Mouse (Mus musculus) forebrain, embryonic 10.5 days (tissue): ENCODE data around the gene Ankrd44. TPM values are rescaled to one million over a fixed set of nuclear protein-coding genes. Genes with fewer than 3 reads are reported as not detected.

Experiments used
- DNase-seq: peaks from one replicate; pipeline ENCODE4 v3.0.0-alpha.2; 2017; ENCODE audit warnings: low spot score; ENCODE audit errors: extremely low spot score
- H3K27ac ChIP-seq: fragments of 300-500 bp; sonication (generic); 2 replicates; pipeline ENCODE4 v1.5.1; 2016; ENCODE audit warnings: mild to moderate bottlenecking
- H3K27me3 ChIP-seq: fragments of 300-500 bp; sonication (generic); 2 replicates; pipeline ENCODE4 v1.6.1; 2016; ENCODE audit warnings: mild to moderate bottlenecking; ENCODE audit not compliant: poor library complexity, severe bottlenecking
- H3K36me3 ChIP-seq: fragments of 300-500 bp; sonication (generic); replicated peaks from 2 replicates; pipeline ENCODE4 v1.6.1; 2016; ENCODE audit warnings: mild to moderate bottlenecking, moderate library complexity
- H3K4me1 ChIP-seq: fragments of 300-500 bp; sonication (generic); 2 replicates; pipeline ENCODE4 v1.6.1; 2016
- H3K4me3 ChIP-seq: fragments of 300-500 bp; sonication (generic); 2 replicates; pipeline ENCODE4 v1.5.1; 2016; ENCODE audit warnings: mild to moderate bottlenecking, moderate library complexity
- H3K9me3 ChIP-seq: fragments of 300-500 bp; sonication (generic); 2 replicates; pipeline ENCODE4 v1.6.1; 2016; ENCODE audit warnings: mild to moderate bottlenecking, moderate library complexity
- WGBS: fragments of 180-500 bp; shearing (Covaris S2); methylation state at CpG from one replicate; pipeline ENCODE4 v1.1.7; 2016; 5-methylcytosine and 5-hydroxymethylcytosine counted together
- polyA plus RNA-seq: library from polyadenylated mRNA; unstranded; fragments of >200 nt; fragmentation: Nextera tagmentation; extraction: Ambion mirVana; gene quantifications from 2 replicates; pipeline ENCODE4 v1.2.1, GENCODE M21; 2016

The Ankrd44 gene
- polyA plus RNA-seq, 1 experiment from 2014 or later = 15.2 TPM

GRCm38 (mm10) chr1:54675478-54675877 lies 250.7 kb downstream of the Ankrd44 start:
- peaks cover 30% of the 10 kb centered on the region for H3K4me1 ChIP-seq
- no peak overlapping the region for H3K4me3 ChIP-seq
- 70% methylated on average over 5 of the region's 5 CpGs for WGBS

GRCm38 (mm10) chr1:54667991-54668390 lies 258.2 kb downstream of the Ankrd44 start:
- H3K4me1 ChIP-seq = peaks cover 5% of the 10 kb centered on the region; the same call in 1 of the 2 replicates
- WGBS = 86% methylated on average over 2 of the region's 2 CpGs
- DNase-seq = no peak

More at GRCm38 (mm10) chr1:54675478-54675877, 250.7 kb downstream of the Ankrd44 start:
- H3K27ac ChIP-seq = no peak overlapping the region
- H3K27me3 ChIP-seq = no peaks in the 10 kb centered on the region
- no peaks in the 10 kb centered on the region for H3K9me3 ChIP-seq
- DNase-seq = no peak
- no peaks in the 10 kb centered on the region for H3K36me3 ChIP-seq

GRCm38 (mm10) chr1:54665582-54666405 lies 260.4 kb downstream of the Ankrd44 start:
- no peaks in the 10 kb centered on the region for H3K9me3 ChIP-seq
- H3K4me1 ChIP-seq = peaks cover 5% of the 10 kb centered on the region; the same call in 1 of the 2 replicates
- 63% methylated on average over 8 of the region's 8 CpGs for WGBS
- no peaks in the 10 kb centered on the region for H3K27me3 ChIP-seq
- H3K4me3 ChIP-seq = no peak overlapping the region
- no peak overlapping the region for H3K27ac ChIP-seq
- DNase-seq = no peak
- no peaks in the 10 kb centered on the region; the same call in 1 of the 2 replicates for H3K36me3 ChIP-seq

More at GRCm38 (mm10) chr1:54667991-54668390, 258.2 kb downstream of the Ankrd44 start:
- no peaks in the 10 kb centered on the region for H3K36me3 ChIP-seq
- no peak overlapping the region for H3K4me3 ChIP-seq
- H3K9me3 ChIP-seq = no peaks in the 10 kb centered on the region
- H3K27ac ChIP-seq = no peak overlapping the region
- H3K27me3 ChIP-seq = no peaks in the 10 kb centered on the region

GRCm38 (mm10) chr1:54665095-54665494 lies 261.1 kb downstream of the Ankrd44 start:
- Histone ChIP-seq H3K27ac (no peak overlapping the region), H3K4me1 (peaks cover 5% of the 10 kb centered on the region; the same call in 1 of the 2 replicates), H3K27me3 (no peaks in the 10 kb centered on the region), H3K4me3 (no peak overlapping the region), H3K36me3 (no peaks in the 10 kb centered on the region; the same call in 1 of the 2 replicates), H3K9me3 (no peaks in the 10 kb centered on the region)
- no peak for DNase-seq
- 80% methylated on average over 4 of the region's 4 CpGs for WGBS

- Histone ChIP-seq H3K27me3 (no peaks in the 10 kb centered on the region), H3K27ac (no peak overlapping the region), H3K4me1 (peaks cover 5% of the 10 kb centered on the region; the same call in 1 of the 2 replicates), H3K4me3 (no peak overlapping the region), H3K36me3 (no peaks in the 10 kb centered on the region; the same call in 1 of the 2 replicates), H3K9me3 (no peaks in the 10 kb centered on the region)
- 89% methylated on average over 6 of the region's 6 CpGs for WGBS
- DNase-seq = no peak
Measured at GRCm38 (mm10) chr1:54660674-54661073, 265.5 kb downstream of the Ankrd44 start.

GRCm38 (mm10) chr1:54658558-54658957 lies 267.6 kb downstream of the Ankrd44 start:
- H3K4me1 ChIP-seq = no peaks in the 10 kb centered on the region
- no peaks in the 10 kb centered on the region for H3K27me3 ChIP-seq
- no peak overlapping the region for H3K4me3 ChIP-seq
- DNase-seq = no peak
- H3K9me3 ChIP-seq = no peaks in the 10 kb centered on the region
- no peak overlapping the region for H3K27ac ChIP-seq
- 94% methylated on average over 4 of the region's 4 CpGs for WGBS
- no peaks in the 10 kb centered on the region; the same call in 1 of the 2 replicates for H3K36me3 ChIP-seq

- 0 out of 2 replicates have a peak, but pooled peaks cover under 1% of the 10 kb centered on the region for H3K36me3 ChIP-seq
- DNase-seq = no peak
- no peak overlapping the region for H3K27ac ChIP-seq
- no peaks in the 10 kb centered on the region for H3K27me3 ChIP-seq
- WGBS = 91% methylated on average over 5 of the region's 5 CpGs
- no peaks in the 10 kb centered on the region for H3K4me1 ChIP-seq
- H3K4me3 ChIP-seq = no peak overlapping the region
- no peaks in the 10 kb centered on the region for H3K9me3 ChIP-seq
Measured at GRCm38 (mm10) chr1:54648237-54648636, 277.9 kb downstream of the Ankrd44 start.

GRCm38 (mm10) chr1:54647335-54647745 lies 278.8 kb downstream of the Ankrd44 start:
- WGBS = 79% methylated on average over 3 of the region's 3 CpGs
- no peak for DNase-seq

GRCm38 (mm10) chr1:54640184-54640795 lies 285.9 kb downstream of the Ankrd44 start:
- peak overlapping the region; percentile 72 for H3K27ac ChIP-seq
- no peak for DNase-seq
- H3K27me3 ChIP-seq = no peaks in the 10 kb centered on the region
- H3K9me3 ChIP-seq = no peaks in the 10 kb centered on the region
- H3K4me1 ChIP-seq = peaks cover 15% of the 10 kb centered on the region
- no peak overlapping the region for H3K4me3 ChIP-seq
- 53% methylated on average over 5 of the region's 5 CpGs for WGBS
- H3K36me3 ChIP-seq = no peaks in the 10 kb centered on the region

More at GRCm38 (mm10) chr1:54647335-54647745, 278.8 kb downstream of the Ankrd44 start:
- Histone ChIP-seq H3K9me3 (no peaks in the 10 kb centered on the region), H3K4me3 (no peak overlapping the region), H3K4me1 (no peaks in the 10 kb centered on the region), H3K36me3 (no peaks in the 10 kb centered on the region), H3K27me3 (no peaks in the 10 kb centered on the region), H3K27ac (no peak overlapping the region)

- Histone ChIP-seq H3K4me3 (no peak overlapping the region), H3K9me3 (no peaks in the 10 kb centered on the region), H3K27ac (peak overlapping the region; percentile 72), H3K36me3 (no peaks in the 10 kb centered on the region), H3K27me3 (no peaks in the 10 kb centered on the region), H3K4me1 (peaks cover 15% of the 10 kb centered on the region)
- 69% methylated on average over 6 of the region's 6 CpGs for WGBS
- DNase-seq = no peak
Measured at GRCm38 (mm10) chr1:54639506-54640078, 286.6 kb downstream of the Ankrd44 start.

GRCm38 (mm10) chr1:54639076-54639475 lies 287.1 kb downstream of the Ankrd44 start:
- Histone ChIP-seq H3K27ac (peak overlapping the region; percentile 72; the same call in 1 of the 2 replicates), H3K27me3 (no peaks in the 10 kb centered on the region), H3K36me3 (no peaks in the 10 kb centered on the region), H3K4me3 (no peak overlapping the region), H3K9me3 (no peaks in the 10 kb centered on the region), H3K4me1 (peaks cover 15% of the 10 kb centered on the region)
- 89% methylated on average over 2 of the region's 2 CpGs for WGBS
- DNase-seq = no peak

- H3K36me3 ChIP-seq = no peaks in the 10 kb centered on the region
- no peaks in the 10 kb centered on the region for H3K27me3 ChIP-seq
- no peak overlapping the region for H3K27ac ChIP-seq
- H3K4me1 ChIP-seq = peaks cover 15% of the 10 kb centered on the region
- WGBS = 92% methylated on average over 2 of the region's 2 CpGs
- H3K4me3 ChIP-seq = no peak overlapping the region
- no peak for DNase-seq
- H3K9me3 ChIP-seq = no peaks in the 10 kb centered on the region
Measured at GRCm38 (mm10) chr1:54637340-54637739, 288.8 kb downstream of the Ankrd44 start.
